Mouse (Mus musculus) kidney, adult 2 months (tissue): ENCODE data around the gene Arpp21. TPM values are rescaled to one million over a fixed set of nuclear protein-coding genes. Genes with fewer than 3 reads are reported as not detected.
"Not testable (repeated sequence)": the region's sequence is repeated elsewhere in the genome, so short reads cannot be mapped to it uniquely, and the experiment has no call there.

Experiments used
- DNase-seq: peaks from one replicate; pipeline ENCODE4 v3.0.0; 2021
- H3K27ac ChIP-seq: fragments of 200-500 bp; 2 replicates; pipeline ENCODE4 v1.5.1; 2012; ENCODE audit warnings: low read depth, low read length, control low read depth, inconsistent platforms; ENCODE audit not compliant: insufficient read depth
- H3K27me3 ChIP-seq: fragments of 200-500 bp; replicated peaks from 2 replicates; pipeline ENCODE4 v1.6.1; 2012; ENCODE audit warnings: mild to moderate bottlenecking, moderate library complexity, low read length, inconsistent platforms; ENCODE audit not compliant: control insufficient read depth, insufficient read depth
- H3K36me3 ChIP-seq: fragments of 200-500 bp; 2 replicates; pipeline ENCODE4 v1.6.1; 2012; ENCODE audit warnings: mild to moderate bottlenecking, moderate library complexity, low read length, inconsistent platforms; ENCODE audit not compliant: control insufficient read depth, insufficient read depth
- H3K4me1 ChIP-seq: fragments of 200-500 bp; 2 replicates; pipeline ENCODE4 v1.6.1; 2011; ENCODE audit warnings: low read length; ENCODE audit not compliant: control insufficient read depth, insufficient read depth
- H3K4me3 ChIP-seq: fragments of 200-500 bp; 2 replicates; pipeline ENCODE4 v1.5.1; 2011; ENCODE audit warnings: mild to moderate bottlenecking, low read depth, low read length, control low read depth; ENCODE audit not compliant: insufficient read depth
- CTCF ChIP-seq: fragments of 200-500 bp; conservative IDR thresholded peaks from 2 replicates; pipeline ENCODE4 v1.5.1; 2011; ENCODE audit warnings: low read depth, mild to moderate bottlenecking, control low read depth, low read length, moderate library complexity, mixed read lengths; ENCODE audit not compliant: insufficient read depth, insufficient read length
- POLR2A ChIP-seq: fragments of 200-500 bp; IDR thresholded peaks from one replicate; pipeline ENCODE4 v1.6.1; 2011; ENCODE audit warnings: low read depth, low read length, control low read depth
- WGBS: fragments of 180-500 bp; shearing (Covaris S2); methylation state at CpG from one replicate; pipeline ENCODE4 v1.1.7; 2018; 5-methylcytosine and 5-hydroxymethylcytosine counted together
- polyA plus RNA-seq: library from polyadenylated mRNA; depleted of rRNA; stranded (reverse); fragments of >200 nt; gene quantifications from 2 replicates; pipeline ENCODE4 v1.2.3, GENCODE M21; 2012

Gene Arpp21
- polyA plus RNA-seq, 1 experiment, result 0.74 TPM

DNA sequence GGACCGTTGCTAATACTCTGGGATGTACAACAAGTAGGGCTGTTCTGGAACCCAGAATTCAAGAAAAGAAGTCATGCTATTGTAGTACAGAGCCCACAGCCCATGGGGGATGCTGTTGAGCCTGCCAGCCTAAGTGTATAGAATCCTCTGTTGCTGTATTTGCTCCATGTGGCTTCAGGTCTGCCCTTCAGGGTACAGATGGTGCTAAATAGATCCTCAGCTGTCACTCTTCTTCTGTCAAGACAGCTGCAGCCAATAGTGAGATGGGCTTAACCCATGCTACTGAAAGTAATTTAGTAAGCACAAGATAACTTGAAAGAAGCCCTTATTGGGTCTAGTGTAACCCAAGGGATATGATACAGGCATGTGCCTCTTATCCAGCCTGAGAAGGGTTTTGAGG lies 195.2 kb downstream of the Arpp21 start:
- TF ChIP-seq POLR2A (no peak), CTCF (no peak)
- Histone ChIP-seq H3K27ac (no peak overlapping the region), H3K4me3 (no peak overlapping the region), H3K27me3 (no peaks in the 10 kb centered on the region), H3K36me3 (no peaks in the 10 kb centered on the region), H3K4me1 (no peaks in the 10 kb centered on the region)
- WGBS, result 76% methylated on average over 1 of the region's 1 CpGs
- no peak for DNase-seq

GRCm38 (mm10) chr9:112037732-112038131 lies 198.0 kb downstream of the Arpp21 start:
- no peaks in the 10 kb centered on the region for H3K27me3 ChIP-seq
- TF ChIP-seq CTCF (no peak), POLR2A (no peak)
- no peaks in the 10 kb centered on the region for H3K4me1 ChIP-seq
- H3K27ac ChIP-seq, result no peak overlapping the region
- WGBS, result 43% methylated on average over 9 of the region's 9 CpGs
- no peak overlapping the region for H3K4me3 ChIP-seq
- H3K36me3 ChIP-seq, result no peaks in the 10 kb centered on the region
- DNase-seq, result no peak

GRCm38 (mm10) chr9:112033840-112034239 lies 201.9 kb downstream of the Arpp21 start:
- not testable (repeated sequence) for H3K27ac ChIP-seq, H3K4me1 ChIP-seq, H3K4me3 ChIP-seq, H3K27me3 ChIP-seq, H3K36me3 ChIP-seq, DNase-seq
- 28% methylated on average over 4 of the region's 10 CpGs for WGBS

- no peaks in the 10 kb centered on the region for H3K36me3 ChIP-seq
- WGBS, result 72% methylated on average over 7 of the region's 7 CpGs
- no peaks in the 10 kb centered on the region for H3K4me1 ChIP-seq
- no peaks in the 10 kb centered on the region for H3K27me3 ChIP-seq
- H3K27ac ChIP-seq, result no peak overlapping the region
- no peak overlapping the region for H3K4me3 ChIP-seq
- DNase-seq, result no peak
- TF ChIP-seq POLR2A, result no peak
- no peak for TF ChIP-seq CTCF
Measured at GRCm38 (mm10) chr9:112032169-112032568, 203.6 kb downstream of the Arpp21 start.

DNA sequence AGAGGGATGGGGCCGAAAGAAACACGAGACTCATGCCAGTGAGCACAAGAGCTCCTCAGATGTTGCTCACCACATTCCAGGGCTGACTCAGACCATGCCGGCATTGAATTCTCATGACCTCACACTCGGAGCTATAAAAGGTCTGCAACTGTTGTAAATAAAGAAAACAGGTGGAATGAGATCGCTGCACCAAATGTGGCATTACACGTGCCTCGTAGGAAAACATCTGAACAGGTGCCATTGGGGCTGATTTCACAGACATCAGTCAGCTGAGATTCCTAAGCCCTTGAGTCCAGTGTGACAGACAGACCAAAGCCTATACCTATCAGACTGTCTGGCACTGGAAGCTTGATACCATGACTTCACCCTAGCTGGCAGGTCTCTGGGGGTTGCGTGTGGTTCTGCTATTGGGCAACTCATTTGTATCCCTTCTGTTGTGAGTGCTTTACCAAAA lies 212.1 kb downstream of the Arpp21 start:
- Histone ChIP-seq H3K27ac (no peak overlapping the region), H3K4me1 (no peaks in the 10 kb centered on the region), H3K36me3 (no peaks in the 10 kb centered on the region), H3K27me3 (no peaks in the 10 kb centered on the region), H3K4me3 (no peak overlapping the region)
- no peak for DNase-seq
- no peak for TF ChIP-seq CTCF
- no peak for TF ChIP-seq POLR2A
- WGBS, result 42% methylated on average over 8 of the region's 8 CpGs

- Histone ChIP-seq H3K27me3 (no peaks in the 10 kb centered on the region), H3K36me3 (no peaks in the 10 kb centered on the region), H3K27ac (no peak overlapping the region), H3K4me1 (no peaks in the 10 kb centered on the region), H3K4me3 (no peak overlapping the region)
- no peak for TF ChIP-seq CTCF
- no peak for TF ChIP-seq POLR2A
- DNase-seq, result no peak
- WGBS, result 64% methylated on average over 5 of the region's 5 CpGs
Measured at GRCm38 (mm10) chr9:112023111-112023510, 212.6 kb downstream of the Arpp21 start.
